Mouse (Mus musculus): ENCODE measurements around the gene Hivep3. TPM values are rescaled to one million over a fixed set of nuclear protein-coding genes. Genes with fewer than 3 reads are reported as not detected.
A peak's percentile ranks its signal among the peaks of the same experiment; 100 is the strongest.

Gene Hivep3
- polyA plus RNA-seq, 1 experiment from 2014 or later: 13.8 TPM

DNA sequence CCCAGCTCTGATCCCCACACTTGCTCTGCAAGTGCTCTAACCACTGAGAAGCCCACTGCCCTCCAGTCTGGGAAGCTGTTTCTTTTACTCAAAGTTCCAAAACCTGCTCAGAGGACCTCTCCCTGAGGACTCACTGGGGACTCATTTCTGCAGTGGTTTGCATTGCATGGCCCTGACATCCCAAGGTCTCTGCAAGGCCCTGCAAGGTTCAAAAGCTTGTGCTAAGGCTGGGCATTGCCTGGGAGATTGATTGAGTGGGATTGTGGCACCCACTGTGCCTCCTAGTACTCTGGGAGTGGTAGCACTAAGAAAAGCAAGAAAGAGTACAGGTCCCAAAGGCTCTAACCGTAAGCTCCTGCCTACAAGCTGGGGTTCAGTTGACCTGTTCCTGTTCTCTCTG lies 279.3 kb downstream of the Hivep3 start:
- ATAC-seq (no peak), DNase-seq (ENCODE audit: low spot score) (no peak)
- no peak overlapping the region for H3K4me2 ChIP-seq (ENCODE audit: low read length)
- WGBS: 86% methylated on average over 1 of the region's 1 CpGs
- H3K36me3 ChIP-seq (ENCODE audit: control insufficient read depth, insufficient read depth, low read length): no peaks in the 10 kb centered on the region
- H3K4me1 ChIP-seq (ENCODE audit: control insufficient read depth, insufficient read depth, low read length): no peaks in the 10 kb centered on the region
- no peak overlapping the region for H3K4me3 ChIP-seq (ENCODE audit: low read depth, low read length)
- no peak overlapping the region for H3K9ac ChIP-seq (ENCODE audit: low read length)
- no peaks in the 10 kb centered on the region for H3K27me3 ChIP-seq (replicated peaks; ENCODE audit: control insufficient read depth, insufficient read depth, low read length)
- no peak overlapping the region for H3K27ac ChIP-seq (ENCODE audit: low read depth, low read length)
- no peaks in the 10 kb centered on the region for H3K9me3 ChIP-seq (replicated peaks; ENCODE audit: control insufficient read depth, low read length)

DNA sequence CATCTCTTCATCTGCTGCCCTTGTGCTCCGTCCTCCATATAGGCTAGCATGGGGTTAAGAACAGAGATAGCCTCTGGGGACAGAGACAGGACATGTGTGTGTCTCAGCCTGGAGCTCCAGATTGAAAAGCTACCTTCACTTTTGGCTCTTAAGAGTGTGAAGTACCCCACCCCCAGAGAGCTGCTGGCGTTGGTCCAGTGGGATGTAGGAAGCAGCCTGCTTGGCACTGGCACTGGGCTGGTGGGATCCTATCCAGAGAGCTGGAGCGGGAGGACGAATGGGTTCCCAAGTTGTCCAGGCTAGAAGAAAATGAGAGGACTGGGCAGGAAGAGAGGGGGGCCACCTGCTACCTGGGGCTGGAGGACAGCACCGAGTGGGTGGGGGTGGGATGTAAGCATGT lies 284.8 kb downstream of the Hivep3 start:
- H3K9me3 ChIP-seq (replicated peaks; ENCODE audit: control insufficient read depth, low read length): no peaks in the 10 kb centered on the region
- H3K4me1 ChIP-seq (ENCODE audit: control insufficient read depth, insufficient read depth, low read length): no peaks in the 10 kb centered on the region
- no peak overlapping the region for H3K4me2 ChIP-seq (ENCODE audit: low read length)
- no peak overlapping the region for H3K27ac ChIP-seq (ENCODE audit: low read depth, low read length)
- H3K27me3 ChIP-seq (replicated peaks; ENCODE audit: control insufficient read depth, insufficient read depth, low read length): no peaks in the 10 kb centered on the region
- no peaks in the 10 kb centered on the region for H3K36me3 ChIP-seq (ENCODE audit: control insufficient read depth, insufficient read depth, low read length)
- no peak overlapping the region for H3K4me3 ChIP-seq (ENCODE audit: low read depth, low read length)
- H3K9ac ChIP-seq (ENCODE audit: low read length): no peak overlapping the region
- WGBS: 67% methylated on average over 5 of the region's 5 CpGs
- DNase-seq (ENCODE audit: low spot score): peak; percentile 79
- peak; percentile 74; the same call in 1 of the 2 replicates for ATAC-seq

DNA sequence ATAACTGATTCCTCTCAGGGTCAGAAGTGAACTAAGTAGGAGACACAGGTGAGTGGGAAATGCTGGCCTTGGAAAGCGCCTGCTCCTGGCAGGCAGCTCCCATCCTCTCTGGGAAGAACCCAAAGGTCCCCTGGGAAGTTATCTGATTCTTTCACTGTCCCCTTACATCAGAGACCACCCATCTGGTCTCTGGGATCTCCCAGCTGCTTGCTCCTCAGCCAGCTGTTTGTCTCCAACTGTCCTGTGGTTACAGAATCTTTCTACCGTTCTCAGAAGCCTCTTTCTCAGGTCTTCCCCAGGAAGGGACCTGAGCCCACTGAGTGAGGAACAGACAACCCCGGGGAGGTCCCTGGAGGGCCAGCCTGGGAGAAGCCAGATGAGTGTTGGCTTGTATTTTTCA lies 288.8 kb downstream of the Hivep3 start:
- Histone ChIP-seq H3K4me3 (ENCODE audit: low read depth, low read length) (no peak overlapping the region), H3K27me3 (replicated peaks; ENCODE audit: control insufficient read depth, insufficient read depth, low read length) (no peaks in the 10 kb centered on the region), H3K4me2 (ENCODE audit: low read length) (no peak overlapping the region), H3K9ac (ENCODE audit: low read length) (no peak overlapping the region), H3K36me3 (ENCODE audit: control insufficient read depth, insufficient read depth, low read length) (no peaks in the 10 kb centered on the region), H3K9me3 (replicated peaks; ENCODE audit: control insufficient read depth, low read length) (no peaks in the 10 kb centered on the region), H3K4me1 (ENCODE audit: control insufficient read depth, insufficient read depth, low read length) (no peaks in the 10 kb centered on the region), H3K27ac (ENCODE audit: low read depth, low read length) (no peak overlapping the region)
- ATAC-seq (no peak), DNase-seq (ENCODE audit: low spot score) (no peak)
- WGBS: 83% methylated on average over 3 of the region's 3 CpGs

DNA sequence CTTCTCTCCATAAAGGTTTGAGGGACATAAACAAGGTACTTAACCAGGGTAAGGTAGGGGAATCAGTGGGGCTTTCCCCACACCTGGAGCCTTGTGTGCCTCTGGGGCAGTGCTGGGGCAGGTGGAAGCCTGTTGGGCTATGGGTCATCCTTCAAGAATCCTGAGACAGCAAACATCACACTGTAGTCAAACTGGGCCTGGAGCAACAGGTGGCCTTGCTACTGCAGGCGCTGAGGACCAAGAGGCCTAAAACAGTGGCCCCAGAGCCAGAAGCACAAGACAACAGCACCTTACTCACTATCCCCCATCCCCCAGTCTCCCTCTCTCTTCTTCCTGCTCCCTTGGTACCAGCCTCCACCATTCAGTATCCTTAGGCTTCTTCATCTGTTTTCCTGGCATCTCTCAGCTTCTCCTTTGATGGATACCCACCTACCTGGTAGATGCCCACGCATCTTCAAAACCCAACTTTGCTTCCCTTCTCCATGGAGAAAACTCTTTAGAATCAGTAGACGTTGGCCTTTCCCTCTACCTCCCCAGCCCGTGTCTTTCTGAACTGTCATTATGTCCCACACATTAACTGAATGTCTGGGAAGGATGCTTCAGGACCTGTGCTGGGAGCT lies 289.7 kb downstream of the Hivep3 start:
- DNase-seq (ENCODE audit: low spot score) (no peak), ATAC-seq (no peak)
- Histone ChIP-seq H3K4me1 (ENCODE audit: control insufficient read depth, insufficient read depth, low read length) (no peaks in the 10 kb centered on the region), H3K4me3 (ENCODE audit: low read depth, low read length) (no peak overlapping the region), H3K27me3 (replicated peaks; ENCODE audit: control insufficient read depth, insufficient read depth, low read length) (no peaks in the 10 kb centered on the region), H3K9ac (ENCODE audit: low read length) (no peak overlapping the region), H3K36me3 (ENCODE audit: control insufficient read depth, insufficient read depth, low read length) (no peaks in the 10 kb centered on the region), H3K9me3 (replicated peaks; ENCODE audit: control insufficient read depth, low read length) (no peaks in the 10 kb centered on the region), H3K4me2 (ENCODE audit: low read length) (no peak overlapping the region), H3K27ac (ENCODE audit: low read depth, low read length) (peak overlapping the region; percentile 35; the same call in 1 of the 2 replicates)
- 91% methylated on average over 4 of the region's 4 CpGs for WGBS

DNA sequence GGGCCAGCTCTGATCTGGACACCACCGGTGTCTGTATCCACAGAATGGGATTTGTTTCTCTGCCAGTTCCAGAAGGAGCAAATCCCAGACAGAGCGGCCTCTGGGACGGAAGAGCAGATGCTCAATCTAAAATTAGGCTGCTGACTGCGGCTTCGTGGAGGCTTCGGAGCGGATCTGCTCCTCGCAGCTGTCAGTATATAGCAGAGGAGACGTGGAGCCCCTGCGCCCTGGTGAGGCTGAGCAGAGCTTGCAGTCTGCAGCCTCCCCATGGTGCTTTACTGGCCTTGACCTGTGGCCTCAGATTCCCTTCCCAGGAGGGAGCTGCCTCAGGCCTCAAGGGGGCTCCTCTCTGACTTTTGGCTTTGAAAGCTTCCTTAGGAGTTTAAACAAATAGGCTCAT lies 290.5 kb downstream of the Hivep3 start:
- no peak overlapping the region for H3K4me3 ChIP-seq (ENCODE audit: low read depth, low read length)
- DNase-seq (ENCODE audit: low spot score) (peak; percentile 67), ATAC-seq (peak; percentile 66; the same call in 1 of the 2 replicates)
- no peak overlapping the region for H3K9ac ChIP-seq (ENCODE audit: low read length)
- H3K4me1 ChIP-seq (ENCODE audit: control insufficient read depth, insufficient read depth, low read length): no peaks in the 10 kb centered on the region
- no peaks in the 10 kb centered on the region for H3K9me3 ChIP-seq (replicated peaks; ENCODE audit: control insufficient read depth, low read length)
- WGBS: 52% methylated on average over 10 of the region's 10 CpGs
- no peak overlapping the region for H3K4me2 ChIP-seq (ENCODE audit: low read length)
- no peaks in the 10 kb centered on the region for H3K27me3 ChIP-seq (replicated peaks; ENCODE audit: control insufficient read depth, insufficient read depth, low read length)
- peak overlapping the region; percentile 35 for H3K27ac ChIP-seq (ENCODE audit: low read depth, low read length)
- H3K36me3 ChIP-seq (ENCODE audit: control insufficient read depth, insufficient read depth, low read length): no peaks in the 10 kb centered on the region

DNA sequence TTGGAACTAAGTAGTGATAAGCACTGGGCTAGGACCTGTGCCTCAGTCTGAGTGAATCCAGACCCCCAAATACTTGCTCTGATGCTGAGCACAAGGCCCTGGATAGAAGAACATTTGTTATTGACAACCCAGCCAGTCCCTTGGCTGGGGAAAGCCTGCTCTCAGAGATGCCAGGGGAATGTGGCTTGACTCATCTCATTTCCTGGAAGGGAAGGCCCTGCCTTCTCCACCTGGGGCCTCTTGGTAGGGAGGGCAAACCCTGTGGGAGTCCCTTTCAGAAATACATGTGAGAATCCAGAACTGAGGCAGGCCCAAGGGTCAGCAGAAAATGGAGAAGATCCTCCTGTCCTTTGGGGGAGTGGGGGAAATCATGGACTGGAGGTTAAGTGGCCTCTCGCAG lies 294.1 kb downstream of the Hivep3 start:
- ATAC-seq (no peak), DNase-seq (ENCODE audit: low spot score) (no peak)
- Histone ChIP-seq H3K36me3 (ENCODE audit: control insufficient read depth, insufficient read depth, low read length) (no peaks in the 10 kb centered on the region), H3K27ac (ENCODE audit: low read depth, low read length) (no peak overlapping the region), H3K9ac (ENCODE audit: low read length) (no peak overlapping the region), H3K27me3 (replicated peaks; ENCODE audit: control insufficient read depth, insufficient read depth, low read length) (peaks cover 22% of the 10 kb centered on the region), H3K4me2 (ENCODE audit: low read length) (no peak overlapping the region), H3K4me1 (ENCODE audit: control insufficient read depth, insufficient read depth, low read length) (no peaks in the 10 kb centered on the region), H3K9me3 (replicated peaks; ENCODE audit: control insufficient read depth, low read length) (no peaks in the 10 kb centered on the region), H3K4me3 (ENCODE audit: low read depth, low read length) (no peak overlapping the region)
- 90% methylated on average over 1 of the region's 1 CpGs for WGBS

DNA sequence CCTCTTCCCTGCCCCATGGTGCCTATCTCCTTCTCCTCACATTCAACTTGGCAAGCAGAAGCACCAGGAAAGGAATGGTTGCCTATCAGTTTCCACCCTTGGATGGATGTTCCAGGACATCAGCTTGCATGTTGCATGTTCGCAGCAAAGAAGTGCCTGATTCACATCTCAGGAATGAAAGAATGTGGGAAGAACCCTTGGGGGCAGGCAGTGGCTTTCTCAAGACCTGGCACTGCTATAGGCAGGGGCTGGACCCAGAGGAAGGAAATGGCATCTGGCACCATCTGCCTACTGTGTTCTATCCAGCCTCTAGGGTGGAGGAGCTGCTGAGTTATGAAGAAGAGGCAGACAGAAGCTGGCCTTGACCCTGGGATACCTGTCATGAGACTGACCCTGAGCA lies 296.4 kb downstream of the Hivep3 start:
- no peak overlapping the region for H3K4me2 ChIP-seq (ENCODE audit: low read length)
- ATAC-seq (no peak), DNase-seq (ENCODE audit: low spot score) (no peak)
- H3K4me3 ChIP-seq (ENCODE audit: low read depth, low read length): no peak overlapping the region
- no peaks in the 10 kb centered on the region for H3K36me3 ChIP-seq (ENCODE audit: control insufficient read depth, insufficient read depth, low read length)
- H3K9me3 ChIP-seq (replicated peaks; ENCODE audit: control insufficient read depth, low read length): no peaks in the 10 kb centered on the region
- H3K27ac ChIP-seq (ENCODE audit: low read depth, low read length): no peak overlapping the region
- H3K4me1 ChIP-seq (ENCODE audit: control insufficient read depth, insufficient read depth, low read length): 0 out of 2 replicates have a peak, but pooled peaks cover 2% of the 10 kb centered on the region
- H3K9ac ChIP-seq (ENCODE audit: low read length): no peak overlapping the region
- 84% methylated on average over 1 of the region's 1 CpGs for WGBS
- peaks cover 40% of the 10 kb centered on the region for H3K27me3 ChIP-seq (replicated peaks; ENCODE audit: control insufficient read depth, insufficient read depth, low read length)

DNA sequence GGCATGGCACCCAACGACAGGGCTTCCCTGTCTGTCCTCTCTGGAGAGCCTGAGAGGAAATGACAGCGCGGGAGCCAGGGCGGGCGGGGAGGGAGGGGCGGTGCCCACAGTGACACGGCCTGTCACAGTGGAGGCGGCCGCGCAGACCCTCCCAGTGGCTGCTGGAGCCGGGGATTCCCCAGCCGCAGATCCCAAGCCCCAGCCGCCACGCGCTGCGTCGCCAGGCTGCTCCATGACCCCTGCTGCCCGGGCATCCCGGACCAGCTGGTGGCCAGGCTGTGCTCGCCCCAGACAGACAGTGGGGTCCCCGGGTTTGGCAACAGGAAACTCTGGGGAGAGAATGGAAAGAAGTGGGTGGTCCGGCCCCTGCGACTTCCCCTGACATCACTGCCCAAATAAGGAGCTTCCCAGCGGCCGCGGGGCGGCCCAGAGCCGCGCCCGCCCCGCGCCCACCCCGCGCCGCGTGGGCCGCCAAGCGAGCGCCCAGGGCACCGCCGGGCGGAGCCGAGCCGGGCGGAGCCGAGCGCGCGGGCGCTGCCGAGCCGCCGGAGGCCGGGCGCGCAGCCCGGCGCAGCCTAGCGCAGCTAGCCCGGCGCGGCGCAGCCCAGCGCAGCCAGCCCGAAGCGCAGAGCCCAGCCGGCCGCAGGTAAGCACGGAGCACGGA lies 298.9 kb downstream of the Hivep3 start:
- Histone ChIP-seq H3K27me3 (replicated peaks; ENCODE audit: control insufficient read depth, insufficient read depth, low read length) (peaks cover 40% of the 10 kb centered on the region), H3K36me3 (ENCODE audit: control insufficient read depth, insufficient read depth, low read length) (no peaks in the 10 kb centered on the region), H3K9me3 (replicated peaks; ENCODE audit: control insufficient read depth, low read length) (no peaks in the 10 kb centered on the region), H3K9ac (ENCODE audit: low read length) (peak overlapping the region; percentile 64), H3K27ac (ENCODE audit: low read depth, low read length) (peak overlapping the region; percentile 44; the same call in 1 of the 2 replicates), H3K4me3 (ENCODE audit: low read depth, low read length) (peak overlapping the region; percentile 47), H3K4me2 (ENCODE audit: low read length) (peak overlapping the region; percentile 80), H3K4me1 (ENCODE audit: control insufficient read depth, insufficient read depth, low read length) (0 out of 2 replicates have a peak, but pooled peaks cover 2% of the 10 kb centered on the region)
- peak; percentile 80 for ATAC-seq
- under 1% methylated on average over 56 of the region's 70 CpGs for WGBS
- DNase-seq (ENCODE audit: low spot score): peak; percentile 46

DNA sequence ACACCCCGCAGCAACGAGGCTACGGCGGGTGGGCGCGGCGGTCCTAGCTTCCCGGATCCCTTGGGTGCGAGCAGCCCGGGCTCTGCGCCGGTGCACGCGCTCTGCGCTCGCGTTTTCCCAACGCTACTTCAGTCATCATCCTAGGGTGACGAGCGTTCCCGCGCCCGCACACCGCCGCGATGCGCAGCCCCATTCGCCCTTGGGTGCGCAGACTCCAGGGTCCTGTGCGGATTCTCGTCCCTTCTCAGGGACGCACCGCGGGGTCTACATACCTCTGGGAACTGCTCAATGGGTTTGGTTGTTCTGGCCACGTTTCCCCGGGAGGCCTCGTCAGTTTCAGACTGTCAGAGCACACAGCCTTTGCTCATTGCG lies 299.4 kb downstream of the Hivep3 start:
- DNase-seq (ENCODE audit: low spot score) (peak; percentile 54), ATAC-seq (peak; percentile 69)
- Histone ChIP-seq H3K36me3 (ENCODE audit: control insufficient read depth, insufficient read depth, low read length) (no peaks in the 10 kb centered on the region), H3K27ac (ENCODE audit: low read depth, low read length) (peak overlapping the region; percentile 44; the same call in 1 of the 2 replicates), H3K27me3 (replicated peaks; ENCODE audit: control insufficient read depth, insufficient read depth, low read length) (peaks cover 40% of the 10 kb centered on the region), H3K4me3 (ENCODE audit: low read depth, low read length) (peak overlapping the region; percentile 47), H3K4me2 (ENCODE audit: low read length) (peak overlapping the region; percentile 80), H3K4me1 (ENCODE audit: control insufficient read depth, insufficient read depth, low read length) (0 out of 2 replicates have a peak, but pooled peaks cover 2% of the 10 kb centered on the region), H3K9ac (ENCODE audit: low read length) (peak overlapping the region; percentile 64), H3K9me3 (replicated peaks; ENCODE audit: control insufficient read depth, low read length) (no peaks in the 10 kb centered on the region)
- WGBS: under 1% methylated on average over 34 of the region's 38 CpGs

All from forebrain, embryonic 14.5 days (tissue).